Mouse (Mus musculus): ENCODE results near the gene Fbxw21. TPM values are rescaled to one million over a fixed set of nuclear protein-coding genes. Genes with fewer than 3 reads are reported as not detected.

Gene Fbxw21
- polyA plus RNA-seq, 1 experiment = not detected

DNA sequence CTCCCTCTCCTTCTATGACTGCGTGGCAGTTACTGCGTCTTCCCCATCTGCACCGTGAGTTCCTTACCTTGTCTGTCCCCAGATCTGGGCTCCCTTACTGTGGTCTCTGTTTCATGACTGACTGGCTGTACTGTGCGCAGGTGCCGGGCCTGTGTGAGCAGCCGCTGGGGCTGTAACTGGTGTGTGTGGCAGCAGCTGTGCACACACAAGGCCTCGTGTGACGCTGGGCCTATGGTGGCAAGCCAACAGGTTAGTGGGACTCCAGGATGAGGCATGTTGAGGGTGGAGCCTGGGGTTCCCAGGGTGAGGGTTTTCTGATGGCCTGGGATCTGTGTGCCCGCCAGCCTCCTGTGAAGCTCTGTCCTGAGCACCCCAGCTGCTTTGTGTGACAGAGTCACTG, 57.8 kb downstream of the Fbxw21 start:
- TF ChIP-seq POLR2A (IDR thresholded peaks at IDR 0.05; ENCODE audit: low read depth, low read length) (no peak), CTCF (conservative IDR thresholded peaks at IDR 0.05; ENCODE audit: insufficient read depth, insufficient read length, low read depth, low read length) (no peak)
- Histone ChIP-seq H3K27me3 (replicated peaks; ENCODE audit: control insufficient read depth, insufficient read depth, low read length) (no peaks in the 10 kb centered on the region), H3K4me3 (ENCODE audit: insufficient read depth, low read depth, low read length) (no peak overlapping the region), H3K4me1 (ENCODE audit: control insufficient read depth, insufficient read depth, low read length) (peaks cover 6% of the 10 kb centered on the region; the same call in 1 of the 2 replicates), H3K27ac (ENCODE audit: insufficient read depth, low read depth, low read length) (no peak overlapping the region), H3K36me3 (ENCODE audit: control insufficient read depth, insufficient read depth, low read length) (no peaks in the 10 kb centered on the region)
- DNase-seq = no peak
- 92% methylated on average over 9 of the region's 9 CpGs for WGBS

DNA sequence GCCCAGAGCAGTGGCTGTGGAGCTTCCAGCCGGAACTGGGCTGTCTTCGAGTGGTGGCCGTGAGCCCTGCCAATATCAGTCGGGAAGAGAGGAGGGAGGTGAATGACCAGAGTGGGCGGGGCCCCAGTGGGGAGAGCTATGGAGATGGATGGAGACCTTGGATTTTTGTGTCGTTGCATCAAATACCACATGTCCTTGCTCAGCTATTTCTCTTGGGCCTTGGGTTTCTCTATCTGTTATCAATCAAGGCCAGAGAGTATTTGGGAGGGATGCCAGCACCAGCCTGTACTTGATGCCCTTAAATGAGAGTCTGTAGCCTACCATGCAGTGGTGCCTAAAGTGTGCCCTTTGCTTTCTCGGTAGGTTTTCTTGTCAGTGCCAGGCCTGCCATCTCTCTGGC, 58.6 kb downstream of the Fbxw21 start:
- Histone ChIP-seq H3K4me1 (ENCODE audit: control insufficient read depth, insufficient read depth, low read length) (peaks cover 10% of the 10 kb centered on the region; the same call in 1 of the 2 replicates), H3K27me3 (replicated peaks; ENCODE audit: control insufficient read depth, insufficient read depth, low read length) (no peaks in the 10 kb centered on the region), H3K36me3 (ENCODE audit: control insufficient read depth, insufficient read depth, low read length) (no peaks in the 10 kb centered on the region), H3K27ac (ENCODE audit: insufficient read depth, low read depth, low read length) (no peak overlapping the region), H3K4me3 (ENCODE audit: insufficient read depth, low read depth, low read length) (no peak overlapping the region)
- TF ChIP-seq CTCF (conservative IDR thresholded peaks at IDR 0.05; ENCODE audit: insufficient read depth, insufficient read length, low read depth, low read length) = no peak
- no peak for TF ChIP-seq POLR2A (IDR thresholded peaks at IDR 0.05; ENCODE audit: low read depth, low read length)
- no peak for DNase-seq
- 59% methylated on average over 7 of the region's 7 CpGs for WGBS

DNA sequence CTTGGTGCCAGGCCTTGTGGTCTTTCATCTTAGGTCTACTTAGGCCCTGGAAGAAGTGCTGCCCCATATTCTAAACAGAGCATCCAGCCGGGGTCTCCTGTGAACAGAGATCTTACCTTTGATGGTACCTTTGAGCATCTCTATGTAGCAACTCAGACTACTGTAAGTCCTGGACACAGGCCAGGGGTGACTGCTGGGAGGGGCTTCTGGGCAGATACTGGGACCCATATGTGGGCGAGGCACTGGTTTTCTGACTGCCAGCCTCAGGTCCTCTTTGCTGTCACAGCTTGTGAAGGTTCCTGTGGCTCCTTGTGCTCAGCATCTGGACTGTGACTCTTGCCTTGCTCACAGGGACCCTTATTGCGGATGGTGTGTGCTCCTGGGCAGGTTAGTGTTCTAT, 59.3 kb downstream of the Fbxw21 start:
- Histone ChIP-seq H3K4me1 (ENCODE audit: control insufficient read depth, insufficient read depth, low read length) (peaks cover 11% of the 10 kb centered on the region; the same call in 1 of the 2 replicates), H3K27me3 (replicated peaks; ENCODE audit: control insufficient read depth, insufficient read depth, low read length) (no peaks in the 10 kb centered on the region), H3K27ac (ENCODE audit: insufficient read depth, low read depth, low read length) (no peak overlapping the region), H3K36me3 (ENCODE audit: control insufficient read depth, insufficient read depth, low read length) (no peaks in the 10 kb centered on the region), H3K4me3 (ENCODE audit: insufficient read depth, low read depth, low read length) (no peak overlapping the region)
- no peak for DNase-seq
- TF ChIP-seq CTCF (conservative IDR thresholded peaks at IDR 0.05; ENCODE audit: insufficient read depth, insufficient read length, low read depth, low read length) (no peak), POLR2A (IDR thresholded peaks at IDR 0.05; ENCODE audit: low read depth, low read length) (no peak)
- 87% methylated on average over 3 of the region's 3 CpGs for WGBS

DNA sequence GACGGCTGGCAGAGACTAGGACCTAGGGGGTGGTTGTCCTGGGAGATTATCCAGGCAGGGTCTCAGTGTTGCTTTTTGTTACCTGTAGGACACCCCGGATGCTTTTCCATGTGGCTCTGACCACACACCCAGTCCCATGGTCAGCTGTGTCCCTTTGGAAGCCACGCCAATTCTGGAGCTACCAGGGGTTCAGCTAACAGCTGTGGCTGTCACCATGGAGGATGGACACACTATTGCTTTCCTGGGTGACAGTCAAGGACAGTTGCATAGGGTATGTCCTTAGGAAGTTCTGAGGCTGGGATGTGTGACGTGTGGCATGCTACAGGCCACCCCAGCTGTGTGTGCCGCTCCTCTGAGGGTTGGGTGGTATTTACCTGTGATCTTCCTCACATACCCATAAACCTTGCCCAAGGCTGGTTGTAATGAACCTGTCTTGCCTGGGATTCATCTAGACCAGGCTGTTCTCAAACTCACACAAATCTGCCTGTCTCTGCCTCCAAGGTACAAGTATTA, 59.9 kb downstream of the Fbxw21 start:
- H3K27ac ChIP-seq (ENCODE audit: insufficient read depth, low read depth, low read length) = no peak overlapping the region
- TF ChIP-seq CTCF (conservative IDR thresholded peaks at IDR 0.05; ENCODE audit: insufficient read depth, insufficient read length, low read depth, low read length) = no peak
- TF ChIP-seq POLR2A (IDR thresholded peaks at IDR 0.05; ENCODE audit: low read depth, low read length) = no peak
- H3K27me3 ChIP-seq (replicated peaks; ENCODE audit: control insufficient read depth, insufficient read depth, low read length) = no peaks in the 10 kb centered on the region
- DNase-seq = no peak
- WGBS = 92% methylated on average over 5 of the region's 5 CpGs
- H3K4me1 ChIP-seq (ENCODE audit: control insufficient read depth, insufficient read depth, low read length) = peaks cover 11% of the 10 kb centered on the region; the same call in 1 of the 2 replicates
- no peaks in the 10 kb centered on the region for H3K36me3 ChIP-seq (ENCODE audit: control insufficient read depth, insufficient read depth, low read length)
- no peak overlapping the region for H3K4me3 ChIP-seq (ENCODE audit: insufficient read depth, low read depth, low read length)

DNA sequence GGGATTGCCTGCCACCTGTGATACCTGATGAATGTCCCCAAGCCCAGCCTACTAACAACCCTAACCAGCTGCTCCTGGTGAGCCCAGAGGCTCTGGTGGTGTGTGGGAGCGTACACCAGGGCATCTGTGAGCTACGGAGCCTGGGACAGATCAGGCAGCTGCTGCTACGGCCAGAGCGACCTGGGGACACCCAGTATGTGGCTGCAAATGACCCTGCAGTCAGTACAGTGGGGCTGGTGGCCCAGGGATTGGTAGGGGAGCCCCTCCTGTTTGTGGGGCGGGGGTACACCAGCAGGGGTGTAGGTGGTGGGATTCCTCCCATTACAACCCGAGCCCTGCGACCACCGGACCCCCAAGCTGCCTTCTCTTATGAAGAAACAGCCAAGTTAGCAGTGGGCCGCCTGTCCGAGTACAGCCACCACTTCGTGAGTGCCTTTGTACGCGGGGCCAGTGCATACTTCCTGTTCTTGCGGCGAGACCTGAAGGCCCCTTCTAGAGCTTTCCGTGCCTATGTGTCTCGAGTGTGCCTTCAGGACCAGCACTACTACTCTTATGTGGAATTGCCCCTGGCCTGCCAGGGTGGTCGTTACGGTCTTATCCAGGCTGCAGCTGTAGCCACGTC, 61.4 kb downstream of the Fbxw21 start:
- no peak for TF ChIP-seq POLR2A (IDR thresholded peaks at IDR 0.05; ENCODE audit: low read depth, low read length)
- TF ChIP-seq CTCF (conservative IDR thresholded peaks at IDR 0.05; ENCODE audit: insufficient read depth, insufficient read length, low read depth, low read length) = no peak
- Histone ChIP-seq H3K4me3 (ENCODE audit: insufficient read depth, low read depth, low read length) (no peak overlapping the region), H3K4me1 (ENCODE audit: control insufficient read depth, insufficient read depth, low read length) (peaks cover 7% of the 10 kb centered on the region; the same call in 1 of the 2 replicates), H3K36me3 (ENCODE audit: control insufficient read depth, insufficient read depth, low read length) (no peaks in the 10 kb centered on the region), H3K27me3 (replicated peaks; ENCODE audit: control insufficient read depth, insufficient read depth, low read length) (no peaks in the 10 kb centered on the region), H3K27ac (ENCODE audit: insufficient read depth, low read depth, low read length) (no peak overlapping the region)
- DNase-seq = no peak
- WGBS = 82% methylated on average over 20 of the region's 20 CpGs

DNA sequence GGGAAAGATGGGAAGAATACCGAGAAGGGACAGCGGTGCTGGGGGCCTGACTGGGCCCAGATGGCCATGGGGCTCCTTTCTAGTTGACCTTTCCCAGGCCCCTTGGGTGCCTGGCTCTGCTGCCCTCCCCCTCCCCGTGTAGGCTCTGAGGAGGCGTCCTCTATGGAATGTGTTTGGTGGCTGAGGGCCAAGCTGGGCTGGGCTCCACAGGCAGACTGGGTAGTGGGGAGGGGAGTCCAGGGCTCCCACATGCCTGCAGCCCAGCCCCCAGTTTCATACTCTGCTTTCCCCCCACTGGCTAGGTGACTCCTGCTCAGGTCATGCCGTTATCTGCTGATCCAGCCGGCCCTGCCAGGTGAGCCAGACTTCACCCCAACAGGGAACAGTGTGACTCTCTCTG, 62.9 kb downstream of the Fbxw21 start:
- no peaks in the 10 kb centered on the region for H3K36me3 ChIP-seq (ENCODE audit: control insufficient read depth, insufficient read depth, low read length)
- WGBS = 26% methylated on average over 6 of the region's 6 CpGs
- H3K4me1 ChIP-seq (ENCODE audit: control insufficient read depth, insufficient read depth, low read length) = peaks cover 14% of the 10 kb centered on the region; the same call in 1 of the 2 replicates
- TF ChIP-seq CTCF (conservative IDR thresholded peaks at IDR 0.05; ENCODE audit: insufficient read depth, insufficient read length, low read depth, low read length) (no peak), POLR2A (IDR thresholded peaks at IDR 0.05; ENCODE audit: low read depth, low read length) (no peak)
- H3K27ac ChIP-seq (ENCODE audit: insufficient read depth, low read depth, low read length) = peak overlapping the region; percentile 90
- H3K27me3 ChIP-seq (replicated peaks; ENCODE audit: control insufficient read depth, insufficient read depth, low read length) = no peaks in the 10 kb centered on the region
- DNase-seq = peak; percentile 86
- no peak overlapping the region for H3K4me3 ChIP-seq (ENCODE audit: insufficient read depth, low read depth, low read length)

DNA sequence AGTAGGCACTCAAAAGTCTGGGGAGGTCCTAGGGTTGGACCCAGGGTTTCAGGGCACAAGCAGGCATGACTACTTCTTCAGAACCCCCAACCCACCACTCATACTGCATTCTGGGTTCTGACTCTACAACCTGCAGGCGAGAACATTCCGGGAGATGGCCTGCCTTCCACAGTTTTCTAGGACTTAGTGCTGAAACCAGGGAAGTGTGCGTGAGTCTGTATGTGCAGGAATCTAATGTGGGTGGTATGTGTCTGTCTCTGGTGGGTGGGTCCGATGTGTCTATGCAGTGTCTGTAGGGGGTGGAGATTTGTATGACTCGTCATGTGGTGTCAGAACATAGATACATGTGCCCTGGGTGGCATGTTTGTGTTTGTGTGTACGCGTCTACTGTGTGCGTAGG, 63.5 kb downstream of the Fbxw21 start:
- Histone ChIP-seq H3K36me3 (ENCODE audit: control insufficient read depth, insufficient read depth, low read length) (no peaks in the 10 kb centered on the region), H3K27me3 (replicated peaks; ENCODE audit: control insufficient read depth, insufficient read depth, low read length) (no peaks in the 10 kb centered on the region), H3K4me3 (ENCODE audit: insufficient read depth, low read depth, low read length) (peak overlapping the region; percentile 16; the same call in 1 of the 2 replicates), H3K4me1 (ENCODE audit: control insufficient read depth, insufficient read depth, low read length) (peaks cover 18% of the 10 kb centered on the region), H3K27ac (ENCODE audit: insufficient read depth, low read depth, low read length) (peak overlapping the region; percentile 90)
- DNase-seq = no peak
- TF ChIP-seq POLR2A (IDR thresholded peaks at IDR 0.05; ENCODE audit: low read depth, low read length) (no peak), CTCF (conservative IDR thresholded peaks at IDR 0.05; ENCODE audit: insufficient read depth, insufficient read length, low read depth, low read length) (no peak)
- 73% methylated on average over 8 of the region's 8 CpGs for WGBS
